Mouse (Mus musculus): Measurements from ENCODE around the gene Cdk5rap2. TPM values are rescaled to one million over a fixed set of nuclear protein-coding genes. Genes with fewer than 3 reads are reported as not detected.
A peak's percentile ranks its signal among the peaks of the same experiment; 100 is the strongest.

Gene Cdk5rap2
- polyA plus RNA-seq, 1 experiment, result 73.1 TPM

GRCm38 (mm10) chr4:70391760-70392372, 18.4 kb downstream of the Cdk5rap2 start:
- no peaks in the 10 kb centered on the region for H3K27me3 ChIP-seq (ENCODE audit: control insufficient read depth, insufficient read depth, low read length)
- H3K36me3 ChIP-seq (ENCODE audit: control insufficient read depth, insufficient read depth, low read length), result no peaks in the 10 kb centered on the region; the same call in 1 of the 2 replicates
- H3K27ac ChIP-seq (ENCODE audit: control insufficient read depth, insufficient read depth, low read depth, low read length), result no peak overlapping the region
- no peak overlapping the region for H3K4me3 ChIP-seq (ENCODE audit: control insufficient read depth, low read depth, low read length)
- TF ChIP-seq POLR2A (IDR thresholded peaks at IDR 0.05; ENCODE audit: control insufficient read depth, low read depth, low read length) (no peak), CTCF (IDR thresholded peaks at IDR 0.05; ENCODE audit: control insufficient read depth, insufficient read depth, insufficient replicate concordance, low read depth, low read length) (no peak)
- no peaks in the 10 kb centered on the region for H3K4me1 ChIP-seq (ENCODE audit: control insufficient read depth, insufficient read depth, low read length)

- H3K4me1 ChIP-seq (ENCODE audit: control insufficient read depth, insufficient read depth, low read length), result no peaks in the 10 kb centered on the region
- H3K4me3 ChIP-seq (ENCODE audit: control insufficient read depth, low read depth, low read length), result no peak overlapping the region
- H3K27me3 ChIP-seq (ENCODE audit: control insufficient read depth, insufficient read depth, low read length), result no peaks in the 10 kb centered on the region
- no peak overlapping the region for H3K27ac ChIP-seq (ENCODE audit: control insufficient read depth, insufficient read depth, low read depth, low read length)
- H3K36me3 ChIP-seq (ENCODE audit: control insufficient read depth, insufficient read depth, low read length), result no peaks in the 10 kb centered on the region; the same call in 1 of the 2 replicates
- TF ChIP-seq POLR2A (IDR thresholded peaks at IDR 0.05; ENCODE audit: control insufficient read depth, low read depth, low read length), result no peak
- no peak for TF ChIP-seq CTCF (IDR thresholded peaks at IDR 0.05; ENCODE audit: control insufficient read depth, insufficient read depth, insufficient replicate concordance, low read depth, low read length)
These were observed 19.2 kb downstream of the Cdk5rap2 start for GRCm38 (mm10) chr4:70391073-70391472.

DNA sequence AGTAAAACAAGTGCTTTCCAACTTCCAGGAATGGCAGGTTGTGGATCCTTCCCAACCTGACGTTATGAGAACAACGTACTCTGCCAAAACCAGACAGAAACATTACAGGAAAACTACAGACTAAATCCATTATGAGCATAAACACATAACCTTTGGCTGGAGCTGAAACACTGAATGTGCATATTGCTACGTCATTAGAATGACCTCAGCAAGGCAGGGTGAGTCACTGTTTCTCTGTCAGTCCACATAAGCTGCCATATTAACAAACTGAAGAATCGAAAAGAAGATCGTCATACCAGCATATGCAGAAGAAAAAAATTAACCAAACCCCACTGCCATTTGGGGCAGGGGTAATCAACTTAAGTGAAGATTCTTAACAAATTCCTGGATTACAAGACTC, 24.0 kb downstream of the Cdk5rap2 start:
- H3K4me1 ChIP-seq (ENCODE audit: control insufficient read depth, insufficient read depth, low read length), result no peaks in the 10 kb centered on the region
- TF ChIP-seq CTCF (IDR thresholded peaks at IDR 0.05; ENCODE audit: control insufficient read depth, insufficient read depth, insufficient replicate concordance, low read depth, low read length) (no peak), POLR2A (IDR thresholded peaks at IDR 0.05; ENCODE audit: control insufficient read depth, low read depth, low read length) (no peak)
- no peaks in the 10 kb centered on the region for H3K27me3 ChIP-seq (ENCODE audit: control insufficient read depth, insufficient read depth, low read length)
- H3K36me3 ChIP-seq (ENCODE audit: control insufficient read depth, insufficient read depth, low read length), result no peaks in the 10 kb centered on the region
- H3K4me3 ChIP-seq (ENCODE audit: control insufficient read depth, low read depth, low read length), result no peak overlapping the region
- H3K27ac ChIP-seq (ENCODE audit: control insufficient read depth, insufficient read depth, low read depth, low read length), result no peak overlapping the region

DNA sequence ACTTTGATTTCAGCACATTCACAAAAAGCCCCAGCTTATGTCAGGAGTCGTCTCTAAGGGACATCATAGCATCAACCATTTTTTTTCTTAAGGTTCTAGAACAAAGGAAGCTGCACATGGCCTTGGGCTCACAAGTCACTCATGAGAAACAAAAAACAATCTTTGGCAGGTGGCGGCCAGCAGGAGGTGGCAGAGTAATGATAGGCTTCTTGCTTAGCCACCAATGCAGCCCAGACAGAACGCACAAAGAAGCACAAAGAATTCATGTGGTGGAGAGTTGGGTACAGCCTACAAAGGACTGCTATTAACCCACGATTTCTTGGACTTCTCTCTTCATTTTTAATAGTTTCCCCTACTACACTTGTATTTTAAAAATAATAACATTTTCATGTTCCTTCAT, 32.9 kb downstream of the Cdk5rap2 start:
- no peak for TF ChIP-seq CTCF (IDR thresholded peaks at IDR 0.05; ENCODE audit: control insufficient read depth, insufficient read depth, insufficient replicate concordance, low read depth, low read length)
- TF ChIP-seq POLR2A (IDR thresholded peaks at IDR 0.05; ENCODE audit: control insufficient read depth, low read depth, low read length), result no peak
- H3K27me3 ChIP-seq (ENCODE audit: control insufficient read depth, insufficient read depth, low read length), result no peaks in the 10 kb centered on the region
- no peaks in the 10 kb centered on the region for H3K4me1 ChIP-seq (ENCODE audit: control insufficient read depth, insufficient read depth, low read length)
- H3K36me3 ChIP-seq (ENCODE audit: control insufficient read depth, insufficient read depth, low read length), result no peaks in the 10 kb centered on the region
- H3K27ac ChIP-seq (ENCODE audit: control insufficient read depth, insufficient read depth, low read depth, low read length), result no peak overlapping the region
- no peak overlapping the region for H3K4me3 ChIP-seq (ENCODE audit: control insufficient read depth, low read depth, low read length)

- TF ChIP-seq POLR2A (IDR thresholded peaks at IDR 0.05; ENCODE audit: control insufficient read depth, low read depth, low read length) (no peak), CTCF (IDR thresholded peaks at IDR 0.05; ENCODE audit: control insufficient read depth, insufficient read depth, insufficient replicate concordance, low read depth, low read length) (no peak)
- Histone ChIP-seq H3K4me1 (ENCODE audit: control insufficient read depth, insufficient read depth, low read length) (no peaks in the 10 kb centered on the region), H3K27me3 (ENCODE audit: control insufficient read depth, insufficient read depth, low read length) (no peaks in the 10 kb centered on the region), H3K36me3 (ENCODE audit: control insufficient read depth, insufficient read depth, low read length) (no peaks in the 10 kb centered on the region; the same call in 1 of the 2 replicates), H3K4me3 (ENCODE audit: control insufficient read depth, low read depth, low read length) (no peak overlapping the region), H3K27ac (ENCODE audit: control insufficient read depth, insufficient read depth, low read depth, low read length) (no peak overlapping the region)
These were observed 45.0 kb downstream of the Cdk5rap2 start for GRCm38 (mm10) chr4:70365061-70365858.

DNA sequence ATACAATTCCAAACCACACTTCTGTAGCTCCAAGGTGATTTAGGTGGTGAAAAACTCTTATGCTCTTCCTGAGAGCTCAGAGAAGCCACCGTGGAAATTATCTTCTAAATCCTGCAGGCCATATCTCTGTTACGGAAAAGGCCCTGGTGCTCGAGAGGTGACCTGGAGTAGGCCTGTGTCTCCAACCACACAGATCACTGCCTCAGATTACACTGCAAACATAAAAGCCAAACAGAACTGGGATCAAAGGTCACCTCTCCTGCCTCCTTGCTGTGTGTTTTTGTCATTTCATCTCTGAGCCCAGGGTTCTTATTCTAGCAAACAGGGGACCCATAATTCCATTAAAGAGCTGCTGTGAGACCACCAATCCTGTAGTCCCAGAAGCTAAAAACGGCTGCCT, 48.9 kb downstream of the Cdk5rap2 start:
- Histone ChIP-seq H3K4me3 (ENCODE audit: control insufficient read depth, low read depth, low read length) (no peak overlapping the region), H3K4me1 (ENCODE audit: control insufficient read depth, insufficient read depth, low read length) (no peaks in the 10 kb centered on the region), H3K36me3 (ENCODE audit: control insufficient read depth, insufficient read depth, low read length) (peaks cover 2% of the 10 kb centered on the region; the same call in 1 of the 2 replicates), H3K27me3 (ENCODE audit: control insufficient read depth, insufficient read depth, low read length) (no peaks in the 10 kb centered on the region), H3K27ac (ENCODE audit: control insufficient read depth, insufficient read depth, low read depth, low read length) (no peak overlapping the region)
- TF ChIP-seq POLR2A (IDR thresholded peaks at IDR 0.05; ENCODE audit: control insufficient read depth, low read depth, low read length), result no peak

DNA sequence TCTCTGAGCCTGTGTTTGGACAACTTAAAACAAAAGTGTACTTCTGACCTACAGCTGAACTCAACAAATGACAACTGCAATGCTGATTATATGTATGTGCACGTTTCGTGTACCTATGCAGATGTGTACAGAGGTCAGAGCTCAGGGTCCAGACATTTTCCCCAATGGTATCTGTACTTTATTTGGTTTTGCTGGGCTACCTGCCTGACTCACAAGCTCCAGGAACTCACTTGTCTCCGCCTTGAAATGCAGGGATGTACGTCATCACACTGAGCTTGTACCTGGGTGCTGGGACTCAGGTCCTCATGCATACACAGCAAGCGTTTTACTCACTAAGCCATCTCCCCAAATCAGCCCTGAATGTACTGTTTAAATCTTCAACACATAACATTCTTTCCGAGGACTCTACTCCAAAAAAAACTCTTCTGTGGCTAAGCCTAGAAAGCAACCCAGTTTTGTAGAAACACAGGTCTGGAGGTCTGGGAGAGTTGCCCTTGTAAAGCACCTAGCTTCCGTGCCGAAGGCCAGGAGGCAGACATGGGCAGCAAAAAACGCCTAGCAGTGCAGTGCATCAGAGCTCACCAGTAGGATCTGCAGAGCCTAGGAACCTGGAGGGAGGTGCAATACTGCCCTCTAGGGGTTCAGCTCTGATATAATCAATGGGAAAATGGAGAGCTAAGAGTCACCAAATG, 54.4 kb downstream of the Cdk5rap2 start:
- no peak overlapping the region for H3K27ac ChIP-seq (ENCODE audit: control insufficient read depth, insufficient read depth, low read depth, low read length)
- H3K4me3 ChIP-seq (ENCODE audit: control insufficient read depth, low read depth, low read length), result no peak overlapping the region
- H3K27me3 ChIP-seq (ENCODE audit: control insufficient read depth, insufficient read depth, low read length), result no peaks in the 10 kb centered on the region
- no peak for TF ChIP-seq POLR2A (IDR thresholded peaks at IDR 0.05; ENCODE audit: control insufficient read depth, low read depth, low read length)
- TF ChIP-seq CTCF (IDR thresholded peaks at IDR 0.05; ENCODE audit: control insufficient read depth, insufficient read depth, insufficient replicate concordance, low read depth, low read length), result peak; percentile 49; the same call in 1 of the 2 replicates
- no peaks in the 10 kb centered on the region for H3K4me1 ChIP-seq (ENCODE audit: control insufficient read depth, insufficient read depth, low read length)
- H3K36me3 ChIP-seq (ENCODE audit: control insufficient read depth, insufficient read depth, low read length), result peaks cover 3% of the 10 kb centered on the region
